Mouse (Mus musculus): Measurements from ENCODE around the gene Clrn3.

- TF ChIP-seq CTCF (IDR thresholded peaks at IDR 0.05) (no peak), EP300 (IDR thresholded peaks at IDR 0.05) (no peak)
Observed at GRCm38 (mm10) chr7:135576329-135576728, 47.9 kb upstream of the Clrn3 start.

Measured in lung, postnatal 0 days (tissue).